Comparison of ENCODE assay signal across 23 mouse cellular contexts in genomic region chr6:98452277-98452676, GRCm38 (mm10).
DNase-seq lines count a peak whose midpoint lies in the region; ATAC-seq and TF ChIP-seq lines count a peak whose summit lies in the region.
"Had no signal": no experiment of that assay in that cellular context is flagged by ENCODE, and none has a peak within 500 bp of the region (broad histone marks: within the 10 kb centered on the region; RNA-seq: fewer than 3 reads in every experiment).

No protein-coding gene starts in this region.

- peak; percentile 66 for DNase-seq in lung, embryonic 14.5 days
- no peak for DNase-seq in lung, postnatal 4 days
- DNase-seq in lung, postnatal 10 days, result peak; percentile 6
- DNase-seq in lung, adult 18-20 months, result no peak
- peak; percentile 54 for DNase-seq in brain, embryonic 14.5 days (ENCODE audit: low read depth)
- DNase-seq in mesoderm, embryonic 11.5 days (ENCODE audit: low read depth, low spot score), result peak; percentile 24
- DNase-seq: adrenal gland, adult 8-10 months; adrenal gland, postnatal 25 days; cerebellum, adult 18-20 months; cerebellum, adult 9-10 months; cerebellum, postnatal 14 days; gastrocnemius, postnatal 10 days; gastrocnemius, postnatal 36 days; heart, adult 2 months; heart, postnatal 14 days; heart, postnatal 4 days had no signal

- WGBS in lung, embryonic 14.5 days, result 31% methylated on average over 7 of the region's 7 CpGs

- H3K9ac ChIP-seq in lung, embryonic 14.5 days, result no peak overlapping the region
- H3K9ac ChIP-seq: forebrain, embryonic 15.5 days; heart, embryonic 13.5 days had no signal

- no peak for ATAC-seq in lung, embryonic 14.5 days (ENCODE audit: insufficient read depth)
- no peak for ATAC-seq in megakaryocyte-erythroid progenitor cell, adult 5-6 weeks (replicated peaks; ENCODE audit: low FRiP score, low TSS enrichment, poor library complexity, severe bottlenecking)
- ATAC-seq: CD4-positive, CD25-positive, alpha-beta regulatory T cell, adult 4 months; forebrain, embryonic 15.5 days; hindbrain, embryonic 16.5 days had no signal

- TF ChIP-seq POLR2A in brain, embryonic 14.5 days (IDR thresholded peaks at IDR 0.05; ENCODE audit: borderline replicate concordance, extremely low read depth, insufficient read depth, insufficient read length, poor library complexity, severe bottlenecking), result no peak

- no peaks in the 10 kb centered on the region for H3K4me1 ChIP-seq in lung, embryonic 14.5 days (ENCODE audit: insufficient read depth)
- H3K4me1 ChIP-seq: forebrain, embryonic 10.5 days; forebrain, embryonic 15.5 days; heart, embryonic 10.5 days; heart, embryonic 13.5 days had no signal

- H3K4me3 ChIP-seq in lung, embryonic 14.5 days (ENCODE audit: low read depth, low read length), result no peak overlapping the region
- H3K4me3 ChIP-seq: forebrain, embryonic 10.5 days; forebrain, embryonic 15.5 days; heart, adult 2 months; heart, embryonic 10.5 days; heart, embryonic 13.5 days had no signal

- no peak overlapping the region for H3K4me2 ChIP-seq in lung, embryonic 14.5 days
- H3K4me2 ChIP-seq: forebrain, embryonic 15.5 days; heart, embryonic 13.5 days had no signal

- H3K9me3 ChIP-seq in lung, embryonic 14.5 days (ENCODE audit: low read depth, low read length), result no peaks in the 10 kb centered on the region
- H3K9me3 ChIP-seq: forebrain, embryonic 10.5 days; forebrain, embryonic 15.5 days; heart, embryonic 10.5 days; heart, embryonic 13.5 days had no signal

- TF ChIP-seq CTCF in lung, embryonic 14.5 days (IDR thresholded peaks at IDR 0.05; ENCODE audit: low read depth), result no peak
- no peak for TF ChIP-seq CTCF in brain, embryonic 14.5 days (IDR thresholded peaks at IDR 0.05; ENCODE audit: borderline replicate concordance, extremely low read depth, insufficient read depth, insufficient read length)

- H3K36me3 ChIP-seq in lung, embryonic 14.5 days (ENCODE audit: insufficient read depth), result no peaks in the 10 kb centered on the region
- H3K36me3 ChIP-seq: forebrain, embryonic 10.5 days; forebrain, embryonic 15.5 days; heart, embryonic 10.5 days; heart, embryonic 13.5 days had no signal

- H3K27me3 ChIP-seq in lung, embryonic 14.5 days (ENCODE audit: insufficient read depth, low read length), result no peaks in the 10 kb centered on the region
- H3K27me3 ChIP-seq: forebrain, embryonic 15.5 days; heart, embryonic 13.5 days had no signal

- no peak overlapping the region for H3K27ac ChIP-seq in lung, embryonic 14.5 days (ENCODE audit: low read depth)
- H3K27ac ChIP-seq: forebrain, embryonic 10.5 days; forebrain, embryonic 15.5 days; heart, adult 2 months; heart, embryonic 10.5 days; heart, embryonic 13.5 days had no signal

Comparison
In these comparisons a context has a peak if more than half of its experiments do, and no peak if none do; other contexts are left out.
1. DNase-seq: peak in lung, embryonic 14.5 days (single experiment), lung, postnatal 10 days (single experiment), brain, embryonic 14.5 days (single experiment) and mesoderm, embryonic 11.5 days (single experiment); none in lung, postnatal 4 days (0 of 2) and lung, adult 18-20 months (0 of 2).